Mouse (Mus musculus): ENCODE measurements at regions not wholly inside any gene's neighbourhood (a gene's known extent, or its start where the extent isn't known, plus 50 kb on each side); places are given as distances from the start of the nearest gene placed in this dataset.

DNA sequence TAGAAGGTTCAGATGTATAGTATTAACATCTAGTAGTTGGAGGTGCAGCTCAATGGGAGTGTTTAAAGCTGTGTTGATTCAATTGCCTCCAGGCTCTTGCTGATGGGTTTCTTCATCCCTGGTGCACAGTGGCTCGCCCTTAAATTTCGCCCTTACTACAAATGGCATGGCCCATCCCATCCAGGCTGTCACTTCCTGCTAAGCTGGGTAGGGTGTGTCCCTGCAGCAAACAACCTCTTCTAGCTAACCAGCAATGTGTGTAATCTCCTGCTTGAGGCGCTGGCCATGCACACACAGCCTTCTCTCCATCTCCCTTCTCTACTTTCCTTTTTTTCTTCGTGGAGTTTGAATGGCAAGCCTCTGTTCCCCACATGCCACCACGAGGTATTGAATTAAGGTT lies 238.1 kb upstream of the Id2 start:
- no peak for DNase-seq (ENCODE audit: low spot score)

DNA sequence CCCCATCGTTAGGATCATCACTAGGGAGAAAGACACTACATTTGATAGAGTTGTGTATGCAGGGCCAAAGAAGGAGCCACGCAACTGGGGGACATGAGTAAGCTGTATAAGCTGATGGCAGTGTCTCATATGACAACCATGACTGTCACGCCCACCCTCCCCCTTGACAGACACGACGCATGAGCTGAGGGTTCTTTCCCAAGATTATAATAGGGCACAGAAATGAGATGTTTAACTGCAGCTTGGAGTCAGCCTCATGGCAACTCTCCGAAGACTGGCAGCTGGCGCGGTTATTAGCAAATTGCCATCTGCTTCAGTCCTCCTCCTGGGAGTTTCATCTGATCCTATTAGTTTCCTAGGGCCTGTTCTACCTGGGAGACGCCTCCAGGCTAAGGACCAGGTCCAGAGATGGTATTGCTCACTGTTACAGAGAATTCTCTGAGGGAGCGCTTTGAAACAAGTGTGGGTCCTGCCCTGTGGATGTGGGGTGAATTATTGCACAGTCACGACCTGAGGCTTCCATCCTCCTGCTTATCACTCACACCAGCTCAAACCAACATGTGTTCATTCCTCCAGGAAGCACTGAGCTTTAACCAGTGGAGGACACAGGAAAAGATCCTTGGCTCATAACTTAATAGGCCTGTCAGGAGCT lies 235.6 kb upstream of the Id2 start:
- DNase-seq (ENCODE audit: low spot score), result no peak

DNA sequence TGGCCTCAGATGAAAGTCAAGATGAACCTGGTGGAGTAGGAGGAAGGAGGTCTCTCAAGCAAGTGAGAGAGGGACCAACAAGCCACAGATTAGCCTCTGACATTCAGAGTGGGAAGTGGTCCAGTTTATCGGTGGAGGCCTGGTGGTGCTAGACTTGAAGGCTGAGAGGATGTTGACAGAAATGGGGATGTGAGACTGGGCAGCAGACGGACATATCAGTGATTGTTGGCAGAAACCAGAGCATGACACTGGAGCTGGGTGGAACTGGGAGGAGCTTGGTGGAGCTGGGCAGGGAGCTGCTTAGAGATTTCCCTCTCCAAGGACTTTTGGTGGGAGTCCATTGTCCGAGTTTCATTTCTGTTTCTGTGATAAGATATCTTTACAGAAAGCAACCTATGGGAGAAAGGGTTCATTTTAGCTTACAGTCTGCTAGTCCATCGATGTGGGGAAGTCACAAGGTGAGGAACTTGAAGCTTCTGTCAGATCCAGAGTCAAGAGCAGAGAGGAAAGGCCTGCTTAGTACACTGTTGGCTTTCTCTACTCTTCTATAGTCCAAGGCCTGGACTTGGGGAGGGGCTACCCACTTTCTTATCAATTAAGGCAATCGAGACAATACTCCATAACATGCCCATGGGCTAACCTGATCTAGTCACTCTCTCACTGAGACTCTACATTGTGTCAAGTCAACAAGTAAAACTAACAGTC lies 233.2 kb upstream of the Id2 start:
- DNase-seq (ENCODE audit: low spot score), result peak; percentile 14

DNA sequence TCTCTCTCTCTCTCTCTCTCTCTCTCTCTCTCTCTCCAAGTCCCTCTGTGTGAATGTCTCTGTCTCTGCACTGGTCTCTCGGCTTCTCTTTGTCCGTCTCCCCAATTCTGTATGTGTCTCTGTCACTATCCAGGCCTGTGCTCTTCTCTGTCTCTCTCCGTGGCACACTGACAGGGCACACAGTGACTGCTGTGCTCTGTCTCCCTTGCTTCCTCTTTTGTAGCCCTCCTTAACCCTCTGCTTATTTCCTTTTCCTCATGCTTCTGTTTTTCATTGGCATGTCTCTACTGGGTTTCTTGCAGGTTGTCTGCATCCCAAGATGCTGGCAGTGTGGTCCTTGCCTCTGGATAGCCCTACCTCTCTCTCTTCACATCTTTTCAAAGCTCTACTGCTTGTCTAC lies 229.0 kb upstream of the Id2 start:
- DNase-seq (ENCODE audit: low spot score), result no peak

DNA sequence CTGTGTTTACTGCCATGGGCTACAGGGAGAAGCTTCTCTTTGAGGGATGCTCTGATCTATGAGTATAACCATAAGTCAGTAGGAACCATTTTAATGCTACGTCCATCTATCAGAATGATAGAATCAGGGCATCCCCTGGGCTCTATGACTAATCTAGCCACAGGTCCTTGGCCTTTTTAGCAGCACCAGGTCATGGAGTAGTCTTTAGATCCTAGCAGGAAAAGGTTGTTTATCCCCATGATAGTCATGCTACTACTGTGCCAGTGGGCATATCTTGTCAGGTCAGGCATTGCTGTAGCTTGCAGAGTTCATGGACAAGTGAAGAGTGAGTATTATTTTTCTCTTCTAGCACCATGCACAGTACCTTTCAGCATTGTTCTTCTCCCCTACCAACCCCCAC lies 226.2 kb upstream of the Id2 start:
- no peak for DNase-seq (ENCODE audit: low spot score)

DNA sequence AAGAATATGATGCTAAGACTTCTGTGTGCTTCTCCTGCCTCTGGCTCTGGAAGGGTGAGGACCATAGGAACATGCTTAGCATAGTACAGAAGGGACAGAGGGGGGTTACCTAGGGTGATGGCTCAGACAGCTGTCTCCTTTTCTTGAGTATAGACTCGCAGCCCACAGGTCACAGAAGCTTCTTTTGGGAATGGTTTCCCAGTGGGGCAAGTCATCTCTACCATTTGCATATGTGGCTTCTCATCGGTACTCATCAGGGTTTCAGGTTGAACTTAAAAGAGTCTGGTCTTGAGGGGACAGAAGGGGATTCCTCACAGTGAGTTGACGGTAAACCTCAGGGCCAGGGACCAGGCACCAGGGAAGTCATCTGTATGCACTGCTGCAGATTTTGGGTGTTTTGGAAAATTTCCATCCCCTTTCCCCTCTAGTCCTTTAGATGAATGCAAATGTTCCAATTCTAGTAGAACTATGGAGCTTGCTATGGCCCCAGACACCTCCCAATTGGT lies 223.4 kb upstream of the Id2 start:
- no peak for DNase-seq (ENCODE audit: low spot score)

DNA sequence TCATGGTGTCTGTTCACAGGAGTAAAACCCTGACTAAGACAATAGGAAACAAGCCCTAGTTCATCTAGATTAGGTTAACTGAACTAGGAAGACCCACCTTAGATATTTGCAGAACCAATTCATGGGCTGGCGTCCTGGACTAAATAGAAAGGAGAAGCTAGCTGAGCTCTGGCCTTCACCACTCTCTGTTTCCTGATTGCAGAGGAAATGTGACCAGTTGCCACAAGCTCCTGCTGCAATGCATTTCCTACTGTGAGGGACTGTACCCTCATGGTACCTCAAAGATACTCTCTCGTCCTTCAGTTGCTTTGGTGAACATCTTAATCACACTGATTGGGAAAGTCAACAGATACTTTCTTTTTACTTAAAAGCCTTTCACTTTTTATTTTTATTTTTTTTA lies 222.9 kb upstream of the Id2 start:
- DNase-seq (ENCODE audit: low spot score), result no peak

DNA sequence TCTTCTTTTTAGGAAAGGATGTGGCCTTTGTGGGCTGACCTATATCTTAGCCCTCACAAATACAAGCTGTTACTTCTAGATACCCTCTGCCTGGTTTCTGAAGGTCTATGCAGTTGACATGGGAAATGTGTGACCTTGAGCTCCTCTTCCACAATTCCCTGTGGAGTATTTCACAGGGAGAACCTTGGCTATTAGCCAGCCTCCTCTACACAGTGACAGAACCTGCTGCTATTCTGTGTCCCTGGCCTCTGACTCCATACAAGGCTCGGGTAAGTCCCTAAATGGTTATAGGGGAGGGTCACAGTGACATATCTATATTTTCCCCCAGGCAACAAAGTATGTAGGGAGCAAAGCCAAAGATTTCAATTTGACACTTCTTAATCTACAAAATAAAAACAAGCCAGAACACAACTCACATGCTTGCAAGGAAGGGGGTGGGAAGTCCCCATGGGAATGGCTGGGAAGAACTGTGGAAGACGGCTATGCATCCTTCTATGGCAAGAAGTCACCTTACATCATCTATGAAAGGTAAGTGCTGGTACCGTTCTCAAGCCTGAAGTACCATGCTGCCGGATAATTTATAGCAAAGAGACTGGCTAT lies 221.2 kb upstream of the Id2 start:
- no peak for DNase-seq (ENCODE audit: low spot score)

DNA sequence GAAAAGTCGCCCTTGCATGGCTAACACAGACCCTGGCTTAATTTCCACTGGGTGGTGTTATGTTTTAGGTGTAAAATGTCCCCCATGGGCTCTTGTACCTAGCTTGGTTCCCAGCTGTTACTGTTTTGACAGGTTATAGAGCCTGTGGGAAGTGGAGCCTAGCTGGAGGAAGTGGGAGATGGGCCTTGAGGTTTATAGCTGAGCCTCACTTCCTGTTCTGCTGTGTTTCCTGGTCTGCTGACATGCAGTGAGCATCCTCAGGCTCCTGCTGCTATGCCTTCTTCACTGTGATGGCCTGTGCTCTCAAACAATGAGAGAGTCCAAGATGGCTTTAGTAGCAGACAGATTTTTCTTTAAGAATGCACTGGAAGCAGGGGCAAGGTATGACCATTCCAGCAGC lies 219.0 kb upstream of the Id2 start:
- no peak for DNase-seq (ENCODE audit: low spot score)

DNA sequence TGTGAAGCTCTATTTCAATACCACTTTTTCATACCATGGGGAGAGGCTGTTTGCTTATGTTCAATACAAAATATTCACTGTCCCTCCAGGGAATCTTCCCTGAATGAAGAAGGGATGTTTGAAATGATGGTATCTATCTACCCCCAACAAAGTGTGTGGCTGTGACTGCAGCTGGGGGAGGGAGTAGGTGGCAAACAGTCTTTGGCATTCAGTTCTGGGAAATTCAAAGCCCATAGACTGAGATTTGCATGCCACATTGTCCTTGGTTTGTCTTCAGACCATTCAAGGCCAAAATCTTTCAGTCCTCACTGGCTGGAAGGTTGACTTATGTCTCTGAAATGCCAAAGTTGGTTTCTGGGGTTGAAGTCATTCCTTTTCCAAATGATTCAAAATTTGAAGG lies 216.3 kb upstream of the Id2 start:
- no peak for DNase-seq (ENCODE audit: low spot score)

DNA sequence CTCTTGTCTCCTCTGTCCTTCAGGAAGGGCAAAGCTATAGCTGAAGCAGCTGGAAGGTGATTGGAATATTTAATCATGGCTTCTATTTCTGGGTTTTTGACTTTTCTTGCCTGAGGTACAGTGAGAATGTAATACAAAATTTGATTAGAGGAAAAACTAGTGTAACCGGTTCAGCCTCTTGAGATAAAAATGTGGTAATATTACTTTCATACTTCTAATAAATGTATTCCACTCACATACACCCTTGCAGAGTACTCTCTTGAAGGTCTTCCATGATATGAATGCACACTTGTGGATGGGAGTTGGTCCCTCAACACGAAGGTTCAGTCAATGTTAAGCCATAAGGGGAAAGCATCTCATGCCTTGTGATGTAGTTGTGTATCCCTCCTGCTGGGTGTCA lies 215.4 kb upstream of the Id2 start:
- DNase-seq (ENCODE audit: low spot score), result no peak

DNA sequence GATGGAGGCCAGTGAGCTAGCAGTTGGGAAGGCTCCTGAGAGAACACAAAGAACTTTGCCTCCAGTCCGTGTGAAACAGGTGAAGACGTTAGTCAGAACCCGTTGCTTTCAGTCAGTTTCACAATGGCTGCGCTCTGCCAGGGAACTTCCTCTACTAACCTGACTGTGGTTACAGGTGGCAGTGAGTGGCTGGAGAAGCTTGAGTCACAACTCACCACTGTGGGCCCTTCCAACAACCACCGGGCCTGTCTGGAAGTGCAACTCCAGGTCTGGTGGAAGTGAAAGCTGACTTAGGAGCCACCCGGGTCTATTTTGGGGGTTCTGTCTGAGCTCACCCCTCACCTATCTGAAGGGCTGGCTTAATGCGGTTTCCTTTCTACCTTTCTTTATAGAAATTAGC lies 214.8 kb upstream of the Id2 start:
- no peak for DNase-seq (ENCODE audit: low spot score)

DNA sequence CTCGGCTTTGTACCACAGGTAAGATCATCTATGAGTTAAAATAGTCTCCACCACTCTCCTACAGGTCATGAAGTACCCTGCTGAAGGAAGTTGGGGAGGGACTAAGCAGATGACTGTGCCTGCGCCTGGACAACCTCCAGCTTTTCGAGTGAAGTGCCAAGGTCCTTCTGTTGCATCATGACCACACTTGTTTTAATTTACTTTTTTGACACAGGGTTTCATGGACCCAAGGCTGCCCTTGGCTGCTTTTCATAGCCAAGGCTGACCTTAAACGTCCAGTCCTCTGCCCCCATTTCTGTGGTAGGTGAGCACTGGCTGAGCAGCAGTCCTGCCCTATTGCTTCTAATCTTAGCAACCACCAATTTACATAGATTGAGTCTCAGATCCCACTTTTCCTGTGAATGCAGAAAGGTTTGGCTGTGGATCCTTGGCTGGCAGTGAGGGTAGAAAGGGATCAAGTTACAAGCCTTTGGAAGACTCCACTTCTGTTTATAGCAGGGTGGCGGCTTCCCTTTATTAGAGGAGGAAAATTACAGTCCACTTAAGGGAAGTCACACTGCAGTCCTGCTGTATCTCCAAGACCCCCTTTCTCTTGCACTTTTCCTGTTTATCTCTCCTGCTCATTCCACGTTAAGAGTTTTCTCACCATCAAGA lies 213.5 kb upstream of the Id2 start:
- DNase-seq (ENCODE audit: low spot score), result no peak

DNA sequence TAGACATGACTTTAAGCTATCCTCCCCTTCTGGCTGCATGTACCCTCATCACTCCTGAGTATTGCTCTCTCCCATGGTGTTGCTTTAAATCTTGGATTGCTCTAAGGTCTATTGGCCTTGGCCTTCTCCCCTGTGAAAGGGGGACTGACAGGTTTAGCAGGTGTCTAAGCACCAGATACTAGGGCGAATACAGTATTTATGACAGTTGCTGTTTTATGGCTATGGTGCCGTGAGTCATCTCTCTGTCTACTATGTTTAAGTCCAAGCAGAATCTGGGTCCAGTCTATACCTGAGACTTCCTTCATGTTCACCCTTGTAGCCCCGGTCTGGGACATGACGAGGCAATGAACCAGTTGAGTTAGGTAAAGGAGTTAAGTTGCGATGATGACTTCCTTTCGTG lies 212.3 kb upstream of the Id2 start:
- no peak for DNase-seq (ENCODE audit: low spot score)

DNA sequence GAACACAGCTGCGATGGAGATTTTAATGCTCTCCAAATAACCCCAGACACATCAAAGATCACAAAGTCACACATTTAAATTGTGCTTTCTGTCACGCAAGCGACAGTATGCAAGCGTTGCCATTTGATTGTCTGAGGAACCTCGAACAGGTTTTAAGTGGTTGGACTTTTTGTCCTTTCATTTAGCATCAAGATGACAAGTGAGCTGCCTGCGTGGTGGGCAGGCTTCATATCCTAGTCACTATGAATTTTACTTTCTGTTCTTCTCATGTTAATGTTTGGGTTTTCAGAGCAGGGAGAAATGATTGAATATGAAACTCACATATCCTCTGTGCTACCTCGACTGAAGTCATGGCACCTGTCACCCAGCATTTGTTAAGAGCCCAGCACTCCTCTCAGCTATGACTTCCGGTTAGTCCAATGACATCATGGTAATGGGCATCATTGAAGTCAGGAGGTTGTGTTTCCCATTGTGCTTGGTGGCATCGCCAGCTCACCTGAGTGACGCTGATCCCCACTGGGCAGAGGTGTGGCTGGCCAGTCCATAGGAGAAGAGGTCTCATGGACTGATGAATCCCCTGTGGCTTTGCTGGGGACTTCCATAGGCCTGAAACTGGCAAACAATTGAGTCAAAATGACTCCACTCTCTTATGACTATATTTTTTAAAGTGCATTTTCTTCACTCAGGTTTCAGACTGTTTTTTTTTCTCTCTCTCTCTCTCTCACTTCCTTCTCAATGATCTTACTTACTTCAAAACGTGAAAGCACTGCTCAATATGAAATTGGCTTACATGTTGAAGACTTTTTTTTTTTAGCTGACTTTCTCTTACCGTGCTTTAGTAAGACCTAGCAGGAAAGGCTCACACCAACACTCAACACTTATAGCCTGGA lies 209.1 kb upstream of the Id2 start:
- no peak for DNase-seq (ENCODE audit: low spot score)

DNA sequence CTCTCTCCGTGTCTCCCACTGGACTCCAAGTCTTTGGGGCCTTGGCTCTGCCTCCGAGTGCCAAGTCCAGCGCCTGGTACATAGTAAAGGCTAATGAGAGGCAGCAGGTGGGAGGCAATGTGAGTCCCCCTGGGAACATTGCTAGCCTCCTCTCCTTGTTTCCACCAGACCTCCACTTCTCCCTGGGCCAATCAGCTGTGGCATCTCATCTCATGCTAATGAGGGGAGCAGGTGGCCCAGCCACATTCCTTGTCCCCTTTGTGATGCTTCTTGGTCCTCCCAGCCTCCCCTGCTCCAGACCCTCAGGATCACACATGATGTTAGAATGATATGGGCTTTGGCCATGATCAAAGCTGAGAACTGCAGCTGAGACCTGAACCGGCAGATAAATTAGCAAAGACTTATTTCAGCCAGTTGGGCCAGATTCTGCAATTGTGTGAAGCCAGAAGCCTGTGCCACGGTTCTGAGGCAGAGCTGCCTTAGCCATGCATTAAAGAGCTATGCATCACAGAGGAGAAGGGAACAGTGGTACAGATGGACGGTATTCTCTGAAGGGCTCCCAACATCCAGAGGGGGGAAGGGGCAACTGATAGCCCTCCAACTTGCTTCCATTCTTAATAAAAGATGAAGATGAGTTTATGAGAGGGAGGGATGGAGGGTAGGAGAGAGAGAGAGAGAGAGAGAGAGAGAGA lies 208.0 kb upstream of the Id2 start:
- no peak for DNase-seq (ENCODE audit: low spot score)

DNA sequence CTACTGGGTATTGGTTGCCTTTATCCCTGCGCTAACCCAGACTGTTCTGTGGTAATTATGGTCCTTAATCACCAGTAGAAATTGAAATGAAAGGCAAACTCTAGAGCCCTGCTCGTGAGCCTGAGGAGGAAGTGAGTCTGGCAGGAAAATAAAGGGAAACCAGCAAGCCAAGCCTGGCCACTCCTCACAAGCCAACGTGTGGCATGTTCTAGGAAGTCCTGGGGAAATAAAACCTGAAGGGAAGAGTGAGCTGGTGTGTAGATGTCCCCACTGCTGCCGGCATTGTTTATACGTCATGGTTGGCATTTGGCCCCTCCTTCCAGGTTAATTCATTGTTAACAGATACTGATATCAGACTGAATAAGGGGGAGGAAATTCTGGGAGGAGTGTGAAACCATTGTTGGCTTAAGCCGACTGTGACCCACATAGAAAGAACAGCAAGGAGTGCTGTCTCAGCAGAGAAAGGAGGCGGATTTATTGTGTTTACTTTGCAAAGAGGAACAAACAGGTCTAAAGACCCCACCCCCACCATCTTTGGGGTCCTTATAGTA lies 206.6 kb upstream of the Id2 start:
- DNase-seq (ENCODE audit: low spot score), result no peak

DNA sequence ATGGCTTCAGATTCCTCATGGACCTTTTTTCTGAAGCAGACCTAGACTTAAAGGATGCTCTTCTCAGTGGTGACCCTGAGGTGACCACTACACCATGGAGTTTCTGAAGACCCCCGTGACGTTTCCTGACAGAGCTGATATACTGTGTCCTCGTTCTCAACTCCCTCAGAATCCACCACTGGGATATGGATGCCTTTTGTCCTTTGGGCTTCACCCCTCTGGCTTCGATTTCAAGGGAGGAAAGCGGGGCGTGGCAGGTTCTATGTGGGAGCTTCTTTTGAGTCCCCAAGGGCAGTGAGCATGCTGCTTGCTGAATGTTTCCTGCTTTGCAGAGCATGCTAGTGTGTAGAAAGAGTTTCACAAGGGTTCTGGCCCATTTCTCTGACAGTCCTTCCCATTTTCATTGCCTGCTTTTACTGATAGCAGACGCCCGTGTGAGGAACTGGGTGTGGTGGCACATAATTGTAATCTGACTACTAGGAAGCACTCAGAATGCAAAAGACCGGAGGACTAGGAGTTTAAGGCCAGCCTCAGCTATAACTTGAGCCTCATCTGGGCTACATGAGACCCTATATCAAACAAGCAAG lies 204.0 kb upstream of the Id2 start:
- no peak for DNase-seq (ENCODE audit: low spot score)

DNA sequence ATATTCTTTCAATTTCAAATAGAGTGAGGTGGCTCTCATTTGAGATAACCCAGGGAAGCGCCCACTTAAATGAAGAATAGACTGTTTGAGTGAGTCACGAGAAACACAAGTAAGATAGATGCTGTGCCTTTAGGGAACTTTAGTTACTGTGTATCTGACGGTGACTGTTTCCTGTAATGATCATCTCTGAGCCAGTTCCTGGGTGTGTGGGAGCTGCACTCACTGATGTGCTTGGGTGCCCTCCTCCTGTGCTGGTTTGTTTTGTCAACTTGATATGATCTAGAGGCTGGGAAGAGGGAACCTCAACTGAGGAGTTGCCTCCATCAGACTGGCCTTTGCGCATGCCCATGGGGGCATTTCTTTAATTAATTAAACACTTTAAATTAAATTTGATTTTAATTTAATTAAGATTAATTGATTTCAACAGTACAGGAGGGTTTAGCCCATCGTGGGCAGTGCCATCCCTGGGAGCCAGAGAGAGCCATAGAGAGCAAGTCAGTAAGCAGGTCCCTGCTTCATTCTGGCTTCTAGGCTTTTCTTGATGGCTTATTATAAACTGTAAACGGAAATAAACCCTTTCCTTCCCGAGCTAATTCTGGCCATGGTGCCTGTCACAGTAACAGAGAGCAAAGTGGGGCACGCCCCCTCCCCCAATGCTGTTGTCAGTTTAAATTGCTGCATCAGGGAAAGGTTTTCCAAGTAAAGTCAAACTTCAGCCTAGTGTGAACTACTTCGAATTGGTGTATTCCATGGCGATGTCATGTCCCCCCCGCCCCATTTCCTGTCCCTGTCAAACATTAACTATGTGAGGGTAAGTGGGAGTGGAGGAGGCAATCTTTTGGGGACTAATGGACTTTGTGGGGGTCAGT lies 202.9 kb upstream of the Id2 start:
- no peak for DNase-seq (ENCODE audit: low spot score)

DNA sequence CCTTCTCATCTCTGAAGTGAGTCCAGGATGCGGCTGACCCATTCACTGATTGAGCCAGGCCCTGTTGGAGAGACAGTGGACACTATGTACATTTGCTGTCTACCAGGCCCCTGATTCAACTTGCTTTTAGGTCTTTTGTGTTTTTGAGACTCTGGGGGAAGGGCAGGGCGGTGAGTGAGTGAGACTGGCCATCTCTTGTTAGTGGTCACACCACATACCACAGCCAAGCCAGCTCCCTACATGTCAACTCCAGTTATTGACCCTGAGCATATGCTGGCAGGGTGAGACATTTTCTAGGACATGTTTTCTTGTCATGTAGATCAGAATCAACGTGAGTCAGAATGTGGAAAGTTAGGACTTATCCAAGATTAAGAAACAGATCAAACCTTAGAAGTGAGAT lies 201.8 kb upstream of the Id2 start:
- no peak for DNase-seq (ENCODE audit: low spot score)
